Mouse (Mus musculus) frontal cortex, postnatal 14 days (tissue): ENCODE results near the gene Cyp19a1.

Source experiments
- DNase-seq, 2 experiments: peaks; one replicate each; pipeline ENCODE4 v3.0.0; 2022; ENCODE audit warnings: low spot score in 2 of 2

The Cyp19a1 gene

GRCm38 (mm10) chr9:54180216-54180615 is 87.7 kb downstream of the Cyp19a1 start:
- no peak for DNase-seq

DNA sequence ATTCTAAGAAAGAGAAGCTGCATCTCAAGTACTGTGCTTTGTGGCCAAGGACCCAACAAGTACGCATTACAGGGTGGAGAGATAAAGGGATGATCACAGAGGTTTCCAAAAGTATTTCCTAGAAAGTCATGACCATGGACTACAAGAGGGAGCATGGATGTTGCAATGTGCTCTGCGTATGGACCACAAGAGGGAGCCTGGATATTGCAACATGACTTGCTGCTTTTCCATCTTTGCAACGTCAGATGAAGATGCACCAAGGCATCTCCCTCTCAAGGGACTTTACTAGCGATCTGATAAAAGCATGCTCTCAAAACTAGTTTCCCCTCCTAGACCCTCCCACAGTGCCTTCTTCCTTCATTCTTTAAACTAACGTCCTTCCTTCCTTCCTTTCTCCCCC is 98.4 kb downstream of the Cyp19a1 start:
- peak in 1 of 2 experiments; percentile 11 for DNase-seq

DNA sequence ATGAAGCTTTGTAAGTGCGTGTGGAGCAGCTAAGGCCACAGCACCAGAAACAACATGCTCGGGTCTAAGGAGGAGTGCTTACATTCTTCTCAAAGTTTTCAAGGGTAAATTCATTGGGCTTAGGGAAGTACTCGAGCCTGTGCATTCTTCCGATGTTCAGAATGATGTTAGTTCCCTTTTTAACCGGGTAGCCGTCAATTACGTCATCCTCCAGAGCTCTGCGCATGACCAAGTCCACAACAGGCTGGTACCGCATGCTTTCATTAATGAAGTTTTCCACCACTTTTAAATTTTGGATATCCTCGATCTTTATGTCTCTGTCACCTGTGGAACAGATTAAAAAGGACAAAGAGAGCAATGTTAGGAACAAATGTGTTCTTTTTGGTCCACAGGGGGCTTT is 99.5 kb downstream of the Cyp19a1 start:
- no peak for DNase-seq

GRCm38 (mm10) chr9:54163117-54163516 is 104.8 kb downstream of the Cyp19a1 start:
- no peak for DNase-seq

- DNase-seq, result no peak
Observed at GRCm38 (mm10) chr9:54153679-54154078, 114.2 kb downstream of the Cyp19a1 start.

- no peak for DNase-seq
Observed at GRCm38 (mm10) chr9:54139191-54139590, 128.7 kb downstream of the Cyp19a1 start.
